Mouse (Mus musculus): ENCODE measurements around the gene Csmd2. TPM values are rescaled to one million over a fixed set of nuclear protein-coding genes. Genes with fewer than 3 reads are reported as not detected.

The Csmd2 gene
- polyA plus RNA-seq, 1 experiment from 2014 or later: 0.05 TPM

GRCm38 (mm10) chr4:128400016-128400415 is 412.4 kb downstream of the Csmd2 start:
- Histone ChIP-seq H3K4me1 (replicated peaks; ENCODE audit: control insufficient read depth, insufficient read depth, low read length) (no peaks in the 10 kb centered on the region), H3K27me3 (replicated peaks; ENCODE audit: control insufficient read depth, insufficient read depth, low read length) (no peaks in the 10 kb centered on the region), H3K4me3 (ENCODE audit: low read depth, low read length) (no peak overlapping the region), H3K27ac (ENCODE audit: low read depth, low read length) (no peak overlapping the region), H3K9ac (ENCODE audit: low read depth, low read length) (no peak overlapping the region), H3K4me2 (replicated peaks; ENCODE audit: low read depth) (no peak overlapping the region), H3K9me3 (ENCODE audit: control insufficient read depth) (no peaks in the 10 kb centered on the region), H3K36me3 (ENCODE audit: control insufficient read depth, insufficient read depth) (no peaks in the 10 kb centered on the region)
- TF ChIP-seq CTCF (IDR thresholded peaks at IDR 0.05; ENCODE audit: low read depth): no peak
- WGBS: 78% methylated on average over 6 of the region's 6 CpGs
- no peak for ATAC-seq

- 62% methylated on average over 3 of the region's 3 CpGs for WGBS
- ATAC-seq: no peak
Observed at GRCm38 (mm10) chr4:128401591-128401990, 413.9 kb downstream of the Csmd2 start.

GRCm38 (mm10) chr4:128402706-128403105 is 415.0 kb downstream of the Csmd2 start:
- no peak for ATAC-seq
- Histone ChIP-seq H3K27ac (ENCODE audit: low read depth, low read length) (no peak overlapping the region), H3K9ac (ENCODE audit: low read depth, low read length) (no peak overlapping the region), H3K4me3 (ENCODE audit: low read depth, low read length) (no peak overlapping the region), H3K4me1 (replicated peaks; ENCODE audit: control insufficient read depth, insufficient read depth, low read length) (no peaks in the 10 kb centered on the region), H3K27me3 (replicated peaks; ENCODE audit: control insufficient read depth, insufficient read depth, low read length) (no peaks in the 10 kb centered on the region), H3K36me3 (ENCODE audit: control insufficient read depth, insufficient read depth) (no peaks in the 10 kb centered on the region), H3K4me2 (replicated peaks; ENCODE audit: low read depth) (no peak overlapping the region), H3K9me3 (ENCODE audit: control insufficient read depth) (peaks cover 4% of the 10 kb centered on the region; the same call in 1 of the 2 replicates)
- TF ChIP-seq CTCF (IDR thresholded peaks at IDR 0.05; ENCODE audit: low read depth): no peak
- WGBS: 56% methylated on average over 1 of the region's 1 CpGs

More at GRCm38 (mm10) chr4:128401591-128401990, 413.9 kb downstream of the Csmd2 start:
- peaks cover 4% of the 10 kb centered on the region; the same call in 1 of the 2 replicates for H3K9me3 ChIP-seq (ENCODE audit: control insufficient read depth)
- no peak for TF ChIP-seq CTCF (IDR thresholded peaks at IDR 0.05; ENCODE audit: low read depth)
- H3K27ac ChIP-seq (ENCODE audit: low read depth, low read length): no peak overlapping the region
- no peaks in the 10 kb centered on the region for H3K27me3 ChIP-seq (replicated peaks; ENCODE audit: control insufficient read depth, insufficient read depth, low read length)
- no peaks in the 10 kb centered on the region for H3K36me3 ChIP-seq (ENCODE audit: control insufficient read depth, insufficient read depth)
- no peaks in the 10 kb centered on the region for H3K4me1 ChIP-seq (replicated peaks; ENCODE audit: control insufficient read depth, insufficient read depth, low read length)
- no peak overlapping the region for H3K4me3 ChIP-seq (ENCODE audit: low read depth, low read length)
- no peak overlapping the region for H3K9ac ChIP-seq (ENCODE audit: low read depth, low read length)
- no peak overlapping the region for H3K4me2 ChIP-seq (replicated peaks; ENCODE audit: low read depth)

GRCm38 (mm10) chr4:128405576-128405975 is 417.9 kb downstream of the Csmd2 start:
- H3K9me3 ChIP-seq (ENCODE audit: control insufficient read depth): peaks cover 4% of the 10 kb centered on the region; the same call in 1 of the 2 replicates
- H3K36me3 ChIP-seq (ENCODE audit: control insufficient read depth, insufficient read depth): no peaks in the 10 kb centered on the region
- no peaks in the 10 kb centered on the region for H3K4me1 ChIP-seq (replicated peaks; ENCODE audit: control insufficient read depth, insufficient read depth, low read length)
- H3K4me2 ChIP-seq (replicated peaks; ENCODE audit: low read depth): no peak overlapping the region
- no peak overlapping the region for H3K9ac ChIP-seq (ENCODE audit: low read depth, low read length)
- ATAC-seq: no peak
- H3K27ac ChIP-seq (ENCODE audit: low read depth, low read length): no peak overlapping the region
- WGBS: 97% methylated on average over 3 of the region's 3 CpGs
- no peaks in the 10 kb centered on the region for H3K27me3 ChIP-seq (replicated peaks; ENCODE audit: control insufficient read depth, insufficient read depth, low read length)
- no peak overlapping the region for H3K4me3 ChIP-seq (ENCODE audit: low read depth, low read length)
- no peak for TF ChIP-seq CTCF (IDR thresholded peaks at IDR 0.05; ENCODE audit: low read depth)

GRCm38 (mm10) chr4:128407084-128407845 is 419.6 kb downstream of the Csmd2 start:
- no peaks in the 10 kb centered on the region for H3K36me3 ChIP-seq (ENCODE audit: control insufficient read depth, insufficient read depth)
- 76% methylated on average over 9 of the region's 9 CpGs for WGBS
- no peak for ATAC-seq
- no peak for TF ChIP-seq CTCF (IDR thresholded peaks at IDR 0.05; ENCODE audit: low read depth)
- H3K27me3 ChIP-seq (replicated peaks; ENCODE audit: control insufficient read depth, insufficient read depth, low read length): no peaks in the 10 kb centered on the region
- peaks cover 4% of the 10 kb centered on the region; the same call in 1 of the 2 replicates for H3K9me3 ChIP-seq (ENCODE audit: control insufficient read depth)
- no peaks in the 10 kb centered on the region for H3K4me1 ChIP-seq (replicated peaks; ENCODE audit: control insufficient read depth, insufficient read depth, low read length)
- no peak overlapping the region for H3K27ac ChIP-seq (ENCODE audit: low read depth, low read length)
- no peak overlapping the region for H3K4me2 ChIP-seq (replicated peaks; ENCODE audit: low read depth)
- no peak overlapping the region for H3K9ac ChIP-seq (ENCODE audit: low read depth, low read length)
- H3K4me3 ChIP-seq (ENCODE audit: low read depth, low read length): no peak overlapping the region

- H3K27ac ChIP-seq (ENCODE audit: low read depth, low read length): no peak overlapping the region
- no peak overlapping the region for H3K9ac ChIP-seq (ENCODE audit: low read depth, low read length)
- no peaks in the 10 kb centered on the region for H3K36me3 ChIP-seq (ENCODE audit: control insufficient read depth, insufficient read depth)
- H3K9me3 ChIP-seq (ENCODE audit: control insufficient read depth): no peaks in the 10 kb centered on the region
- H3K27me3 ChIP-seq (replicated peaks; ENCODE audit: control insufficient read depth, insufficient read depth, low read length): no peaks in the 10 kb centered on the region
- no peak for TF ChIP-seq CTCF (IDR thresholded peaks at IDR 0.05; ENCODE audit: low read depth)
- no peaks in the 10 kb centered on the region for H3K4me1 ChIP-seq (replicated peaks; ENCODE audit: control insufficient read depth, insufficient read depth, low read length)
- no peak overlapping the region for H3K4me2 ChIP-seq (replicated peaks; ENCODE audit: low read depth)
- H3K4me3 ChIP-seq (ENCODE audit: low read depth, low read length): no peak overlapping the region
- ATAC-seq: no peak
- 74% methylated on average over 7 of the region's 7 CpGs for WGBS
Observed at GRCm38 (mm10) chr4:128411941-128412630, 424.4 kb downstream of the Csmd2 start.

All from intestine, postnatal 0 days (tissue).